Mouse (Mus musculus): ENCODE data around the gene Aldh1a1.

- no peak for TF ChIP-seq GATA1 (IDR thresholded peaks at IDR 0.05; ENCODE audit: borderline replicate concordance, low read length)
- no peak for TF ChIP-seq FLI1 (IDR thresholded peaks at IDR 0.05; ENCODE audit: low read length)
Observed at GRCm38 (mm10) chr19:20555365-20555764, 62.9 kb downstream of the Aldh1a1 start.
